Mouse (Mus musculus): ENCODE results near the gene Hoxb8.

GRCm38 (mm10) chr11:96274428-96274827 lies 7.3 kb upstream of the Hoxb8 start:
- TF ChIP-seq CTCF (IDR thresholded peaks at IDR 0.05; ENCODE audit: extremely low read depth, insufficient read depth, low read length) (no peak), POLR2A (IDR thresholded peaks at IDR 0.05; ENCODE audit: extremely low read depth, insufficient read depth, low read length) (no peak)

Measured in cortical plate, adult 2 months (tissue).